14 mouse cellular contexts compared by ENCODE assay signal in the genomic region with DNA sequence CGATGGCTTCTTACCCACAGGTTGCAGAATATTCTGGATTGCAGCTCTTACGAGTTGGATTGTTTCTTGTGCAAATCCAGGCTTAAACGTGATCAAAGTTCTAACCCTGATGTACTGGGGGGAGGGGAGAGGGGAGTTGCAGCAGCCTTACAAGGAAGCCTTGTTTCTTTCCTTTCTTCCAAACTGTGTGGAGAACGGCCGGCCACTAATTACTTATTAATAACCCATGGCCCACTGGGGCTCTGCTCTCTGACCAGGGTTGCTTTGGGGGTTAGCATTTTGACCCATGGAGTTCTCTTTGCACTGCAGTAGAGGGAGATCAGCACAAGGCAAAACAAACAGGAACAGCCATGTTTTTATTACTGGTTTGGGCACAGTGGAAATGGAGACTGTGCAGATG.
DNase-seq lines count a peak whose midpoint lies in the region; TF ChIP-seq lines count a peak whose summit lies in the region.
"Had no signal": no experiment of that assay in that cellular context is flagged by ENCODE, and none has a peak within 500 bp of the region (broad histone marks: within the 10 kb centered on the region; RNA-seq: fewer than 3 reads in every experiment).

No protein-coding gene starts in this region.

- TF ChIP-seq POLR2A in kidney, adult 2 months (IDR thresholded peaks at IDR 0.05; ENCODE audit: low read depth, low read length), result no peak

- no peak overlapping the region for H3K27ac ChIP-seq in kidney, adult 2 months (ENCODE audit: insufficient read depth, low read depth, low read length)
- H3K27ac ChIP-seq in limb, embryonic 10.5 days, result peak overlapping the region; percentile 76
- H3K27ac ChIP-seq: heart, embryonic 13.5 days; hindbrain, postnatal 0 days; liver, embryonic 14.5 days; midbrain, embryonic 13.5 days had no signal

- no peaks in the 10 kb centered on the region for H3K36me3 ChIP-seq in kidney, adult 2 months (ENCODE audit: control insufficient read depth, insufficient read depth, low read length)
- H3K36me3 ChIP-seq in limb, embryonic 10.5 days, result no peaks in the 10 kb centered on the region
- H3K36me3 ChIP-seq: heart, embryonic 13.5 days; midbrain, embryonic 13.5 days had no signal

- no peaks in the 10 kb centered on the region for H3K9me3 ChIP-seq in limb, embryonic 10.5 days (replicated peaks)
- H3K9me3 ChIP-seq: heart, embryonic 13.5 days; midbrain, embryonic 13.5 days had no signal

- no peak for TF ChIP-seq CTCF in kidney, adult 2 months (conservative IDR thresholded peaks at IDR 0.05; ENCODE audit: insufficient read depth, insufficient read length, low read depth, low read length)

- peak; percentile 67 for DNase-seq in kidney, adult 2 months
- no peak for DNase-seq in kidney, adult 18-20 months
- DNase-seq in kidney, adult 9 months, result peak; percentile 72
- DNase-seq in limb, embryonic 10.5 days (ENCODE audit: low spot score), result no peak
- no peak for DNase-seq in gastrocnemius, adult 18-20 months (ENCODE audit: low spot score)
- no peak for DNase-seq in testis, postnatal 14 days (ENCODE audit: low spot score)
- DNase-seq in thymus, postnatal 4 days, result no peak
- DNase-seq: adrenal gland, postnatal 36 days; cerebellum, adult 8-10 months; heart, postnatal 36 days had no signal

- H3K4me3 ChIP-seq in kidney, adult 2 months (ENCODE audit: insufficient read depth, low read depth, low read length), result no peak overlapping the region
- no peak overlapping the region for H3K4me3 ChIP-seq in limb, embryonic 10.5 days
- H3K4me3 ChIP-seq: heart, embryonic 13.5 days; midbrain, embryonic 13.5 days had no signal

- H3K27me3 ChIP-seq in kidney, adult 2 months (replicated peaks; ENCODE audit: control insufficient read depth, insufficient read depth, low read length), result no peaks in the 10 kb centered on the region
- H3K27me3 ChIP-seq in limb, embryonic 10.5 days (ENCODE audit: low read depth, poor library complexity, severe bottlenecking), result peaks cover 20% of the 10 kb centered on the region; the same call in 1 of the 2 replicates
- H3K27me3 ChIP-seq: heart, embryonic 13.5 days; midbrain, embryonic 13.5 days had no signal

- H3K4me1 ChIP-seq in kidney, adult 2 months (ENCODE audit: control insufficient read depth, insufficient read depth, low read length), result peaks cover 7% of the 10 kb centered on the region; the same call in 1 of the 2 replicates
- H3K4me1 ChIP-seq in limb, embryonic 10.5 days, result peaks cover 36% of the 10 kb centered on the region
- H3K4me1 ChIP-seq: heart, embryonic 13.5 days had no signal

- 14% methylated on average over 5 of the region's 5 CpGs for whole genome bisulfite sequencing in kidney, adult 2 months
- WGBS in limb, embryonic 10.5 days, result 22% methylated on average over 5 of the region's 5 CpGs

Comparison
In these comparisons a context has a peak if more than half of its experiments do, and no peak if none do; other contexts are left out.
1. DNase-seq: peak in kidney, adult 2 months (single experiment) and kidney, adult 9 months (single experiment); none in kidney, adult 18-20 months (single experiment), limb, embryonic 10.5 days (single experiment), gastrocnemius, adult 18-20 months (single experiment), testis, postnatal 14 days (single experiment) and thymus, postnatal 4 days (single experiment).